Mouse (Mus musculus): ENCODE data around the gene Vmn1r68. TPM values are rescaled to one million over a fixed set of nuclear protein-coding genes. Genes with fewer than 3 reads are reported as not detected.

Gene Vmn1r68
- polyA plus RNA-seq (2017; shearing (Covaris generic)): under 1 TPM in 1 of 2 experiments, not detected in 1; 0.12 TPM

- ATAC-seq: no peak
Measured at GRCm38 (mm10) chr7:10558385-10558784, at the start of gene Vmn1r68. Gene Vmn1r68, minus strand, starts transcription at chr7:10558485.

- ATAC-seq: no peak
Measured at GRCm38 (mm10) chr7:10495578-10495977, 62.7 kb downstream of the Vmn1r68 start.

- peak; percentile 97 for ATAC-seq
Measured at GRCm38 (mm10) chr7:10494786-10495521, 63.3 kb downstream of the Vmn1r68 start, which contains the start of gene Zik1. Gene Zik1, minus strand, starts transcription at chr7:10495394.

GRCm38 (mm10) chr7:10480588-10481233 is 77.6 kb downstream of the Vmn1r68 start:
- ATAC-seq: peak; percentile 61

GRCm38 (mm10) chr7:10479813-10480212 is 78.5 kb downstream of the Vmn1r68 start:
- ATAC-seq: no peak

- ATAC-seq: no peak
Measured at GRCm38 (mm10) chr7:10458166-10458565, 100.1 kb downstream of the Vmn1r68 start.

Other genes with a start within 250 kb of the Vmn1r68 start
- gene Vmn1r67, start 115.2 kb downstream of the Vmn1r68 start, polyA plus RNA-seq (2017; shearing (Covaris generic)): not detected
- gene Zik1, start 63.1 kb downstream of the Vmn1r68 start, polyA plus RNA-seq (2017; shearing (Covaris generic)): 1 to 10 TPM; 1.5 to 2.7 TPM
- gene Vmn1r69, start 55.2 kb upstream of the Vmn1r68 start, polyA plus RNA-seq (2017; shearing (Covaris generic)): not detected
- under 1 TPM in 1 of 2 experiments, not detected in 1; 0.07 TPM for gene Vmn1r70, start 73.0 kb upstream of the Vmn1r68 start, polyA plus RNA-seq (2017; shearing (Covaris generic))
- under 1 TPM in 1 of 2 experiments, not detected in 1; 0.28 TPM for gene Nlrp4b, start 129.3 kb upstream of the Vmn1r68 start, polyA plus RNA-seq (2017; shearing (Covaris generic))
- not detected for gene Vmn1r71, start 195.9 kb upstream of the Vmn1r68 start, polyA plus RNA-seq (2017; shearing (Covaris generic))